Comparison of ENCODE assay signal across 23 mouse cellular contexts in the genomic region with DNA sequence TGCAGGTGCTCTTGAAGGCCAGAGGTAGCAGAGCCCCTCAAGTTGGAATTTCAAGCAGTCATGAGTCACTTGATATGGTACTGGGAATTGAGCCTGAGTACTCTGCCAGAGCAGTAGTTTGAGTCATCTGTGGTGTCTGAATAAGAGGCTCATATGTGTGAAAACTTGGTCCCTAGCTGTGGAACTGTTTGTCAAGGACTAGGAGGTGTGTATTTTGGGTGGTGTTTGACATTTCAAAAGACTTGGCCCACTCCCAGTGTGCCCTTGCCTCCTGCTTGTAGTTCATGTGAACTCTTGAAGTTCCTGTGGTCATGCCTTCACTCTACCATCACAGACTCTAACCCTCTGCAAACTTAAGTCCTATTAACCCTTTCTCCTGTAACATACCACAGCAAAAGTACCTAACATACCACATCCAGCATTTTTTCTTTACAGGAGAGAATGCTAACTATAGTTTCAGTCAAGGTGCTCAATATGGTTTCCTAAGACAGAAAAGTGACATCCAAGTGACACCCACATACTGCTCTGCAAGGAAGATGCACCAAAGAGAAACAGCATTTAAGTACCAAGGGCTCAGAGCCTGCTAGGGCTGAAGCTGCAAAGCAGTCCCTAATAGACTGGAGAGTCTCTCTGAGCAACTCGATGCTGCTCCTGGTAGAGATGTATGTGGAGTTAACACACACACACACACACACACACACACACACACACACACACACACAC. TPM values are rescaled to one million over a fixed set of nuclear protein-coding genes. Genes with fewer than 3 reads are reported as not detected.
DNase-seq lines count a peak whose midpoint lies in the region; ATAC-seq lines count a peak whose summit lies in the region.
"Had no signal": no experiment of that assay in that cellular context is flagged by ENCODE, and none has a peak within 500 bp of the region (broad histone marks: within the 10 kb centered on the region; RNA-seq: fewer than 3 reads in every experiment).

No protein-coding gene starts in this region.

- ATAC-seq in liver, embryonic 16.5 days (ENCODE audit: low read depth): no peak
- ATAC-seq: activated CD4-positive, CD25-positive, alpha-beta regulatory T cell, adult 4 months; Patski had no signal

- peak; percentile 43 to 72 for DNase-seq in frontal cortex, adult 2 months (ENCODE audit: extremely low spot score in 1 of 2, low spot score in 1 of 2)
- DNase-seq in frontal cortex, postnatal 14 days (ENCODE audit: low spot score in 2 of 2): no peak
- DNase-seq in liver: no peak
- DNase-seq in right cerebral cortex, postnatal 25 days: peak; percentile 32
- no peak for DNase-seq in right cerebral cortex, postnatal 4 days
- DNase-seq in telencephalon, adult 2 months (ENCODE audit: low read depth, low spot score): peak; percentile 83
- no peak for DNase-seq in urinary bladder, adult 18-20 months (ENCODE audit: low spot score in 2 of 2)
- DNase-seq: adrenal gland, postnatal 14 days; B cell, adult 2 months; cerebellum, adult 18-20 months; kidney, adult 18-20 months; kidney, postnatal 10 days; thymus, adult 2 months had no signal

- peak overlapping the region; percentile 8; the same call in 1 of the 2 replicates for H3K27ac ChIP-seq in liver, embryonic 16.5 days (ENCODE audit: low read length)
- H3K27ac ChIP-seq: forebrain, embryonic 10.5 days; hindbrain, embryonic 15.5 days; limb, embryonic 12.5 days; neural tube, embryonic 12.5 days had no signal

- no peak overlapping the region for H3K4me2 ChIP-seq in liver, embryonic 16.5 days (ENCODE audit: low read depth, low read length)
- H3K4me2 ChIP-seq: heart, embryonic 12.5 days; hindbrain, embryonic 15.5 days; limb, embryonic 12.5 days; lung, embryonic 15.5 days; midbrain, embryonic 11.5 days; neural tube, embryonic 12.5 days had no signal

- no peaks in the 10 kb centered on the region for H3K4me1 ChIP-seq in liver, embryonic 16.5 days (ENCODE audit: control insufficient read depth, low read depth, low read length)
- H3K4me1 ChIP-seq: forebrain, embryonic 10.5 days; heart, embryonic 12.5 days; hindbrain, embryonic 15.5 days; limb, embryonic 12.5 days; lung, embryonic 15.5 days; neural tube, embryonic 12.5 days had no signal

- no peak overlapping the region for H3K4me3 ChIP-seq in liver, embryonic 16.5 days (ENCODE audit: low read depth, low read length)
- H3K4me3 ChIP-seq: forebrain, embryonic 10.5 days; heart, embryonic 12.5 days; hindbrain, embryonic 15.5 days; limb, embryonic 12.5 days; lung, embryonic 15.5 days; neural tube, embryonic 12.5 days had no signal

- H3K9me3 ChIP-seq in liver, embryonic 16.5 days (replicated peaks; ENCODE audit: control insufficient read depth, low read length): no peaks in the 10 kb centered on the region
- H3K9me3 ChIP-seq: forebrain, embryonic 10.5 days; heart, embryonic 12.5 days; hindbrain, embryonic 15.5 days; limb, embryonic 12.5 days; lung, embryonic 15.5 days; neural tube, embryonic 12.5 days had no signal

- no peak overlapping the region for H3K9ac ChIP-seq in liver, embryonic 16.5 days (ENCODE audit: low read depth, low read length)
- H3K9ac ChIP-seq: heart, embryonic 12.5 days; hindbrain, embryonic 15.5 days; limb, embryonic 12.5 days; lung, embryonic 15.5 days; neural tube, embryonic 12.5 days had no signal

- H3K27me3 ChIP-seq in liver, embryonic 16.5 days (ENCODE audit: control insufficient read depth, insufficient read depth, low read depth, low read length): no peaks in the 10 kb centered on the region
- H3K27me3 ChIP-seq: heart, embryonic 12.5 days; hindbrain, embryonic 15.5 days; limb, embryonic 12.5 days; lung, embryonic 15.5 days; neural tube, embryonic 12.5 days; Patski had no signal

- no peaks in the 10 kb centered on the region for H3K36me3 ChIP-seq in liver, embryonic 16.5 days (ENCODE audit: control insufficient read depth, insufficient read depth)

- WGBS in liver, embryonic 16.5 days (ENCODE audit: insufficient replicate concordance): 69% methylated on average over 1 of the region's 1 CpGs

RNA-seq across cellular contexts. Expression of a gene that starts 1.2 kb away (rescaled TPM):
- polyA plus RNA-seq in frontal cortex, adult 2 months (2012; rRNA removed): 2.1 and 4.0 TPM in 2 replicates
- 242 and 251 TPM in 2 replicates for polyA plus RNA-seq in liver, embryonic 16.5 days (2015; fragmentation: Nextera tagmentation; extraction: Ambion mirVana)

RNA-seq across cellular contexts. Expression of a gene that starts 54.1 kb away (rescaled TPM):
- polyA plus RNA-seq in frontal cortex, adult 2 months (2012; rRNA removed): 338 and 351 TPM in 2 replicates
- 2.9 and 4.0 TPM in 2 replicates for polyA plus RNA-seq in liver, embryonic 16.5 days (2015; fragmentation: Nextera tagmentation; extraction: Ambion mirVana)

Comparison
In these comparisons a context has a peak if more than half of its experiments do, and no peak if none do; other contexts are left out.
1. DNase-seq: peak in frontal cortex, adult 2 months (2 of 2), right cerebral cortex, postnatal 25 days (single experiment) and telencephalon, adult 2 months (single experiment); none in frontal cortex, postnatal 14 days (0 of 2), liver (single experiment), right cerebral cortex, postnatal 4 days (single experiment) and urinary bladder, adult 18-20 months (0 of 2).
2. RNA of a gene that starts 1.2 kb away (polyA plus RNA-seq): 242 to 251 TPM in liver, embryonic 16.5 days; 2.1 to 4.0 TPM in frontal cortex, adult 2 months; every median in the first group is over 10 times any median in the second.
3. RNA of a gene that starts 54.1 kb away (polyA plus RNA-seq): 338 to 351 TPM in frontal cortex, adult 2 months; 2.9 to 4.0 TPM in liver, embryonic 16.5 days; every median in the first group is over 10 times any median in the second.